Mouse (Mus musculus): Measurements from ENCODE around the gene Lrrc74a.
A peak's percentile ranks its signal among the peaks of the same experiment; 100 is the strongest.

Lrrc74a gene

DNA sequence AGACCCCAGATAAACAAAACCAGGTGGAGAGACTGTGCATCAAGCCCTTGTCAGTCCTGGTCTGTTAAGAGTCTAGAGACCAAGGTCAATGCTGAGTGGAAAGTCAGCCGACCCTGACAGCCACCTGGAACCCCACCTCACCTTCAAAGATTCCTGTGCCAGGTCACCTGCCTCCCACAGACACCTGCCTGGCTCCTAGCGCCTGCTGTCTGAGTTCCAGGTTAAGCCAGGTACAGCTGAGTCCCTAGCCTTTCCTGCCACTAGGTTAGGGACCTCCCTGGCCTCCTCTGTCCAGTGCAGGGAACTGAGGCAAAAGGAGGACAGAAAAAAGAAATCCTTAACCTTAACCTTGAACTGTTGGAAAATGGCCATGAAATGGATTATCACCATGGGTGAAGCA lies 70.7 kb downstream of the Lrrc74a start:
- DNase-seq, result no peak

DNA sequence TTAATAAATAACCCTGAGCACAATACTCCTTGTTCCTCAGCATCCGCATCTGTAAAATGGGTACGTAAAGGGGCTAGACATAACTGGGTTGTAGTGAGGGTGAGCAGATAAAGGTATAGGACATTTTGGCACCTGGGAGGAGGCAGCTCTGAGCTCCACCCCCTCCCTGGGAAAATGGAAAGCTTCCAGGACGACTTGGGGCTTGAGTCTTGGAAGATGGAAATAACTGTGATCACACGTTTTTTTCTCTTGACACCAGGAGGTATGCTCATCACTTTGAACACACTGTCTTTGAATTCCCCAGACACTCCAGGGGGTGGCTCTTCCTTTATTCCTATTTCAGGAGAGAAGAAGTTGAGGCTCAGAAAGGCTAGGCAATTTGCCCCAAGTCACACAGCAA lies 71.1 kb downstream of the Lrrc74a start:
- DNase-seq, result no peak

DNA sequence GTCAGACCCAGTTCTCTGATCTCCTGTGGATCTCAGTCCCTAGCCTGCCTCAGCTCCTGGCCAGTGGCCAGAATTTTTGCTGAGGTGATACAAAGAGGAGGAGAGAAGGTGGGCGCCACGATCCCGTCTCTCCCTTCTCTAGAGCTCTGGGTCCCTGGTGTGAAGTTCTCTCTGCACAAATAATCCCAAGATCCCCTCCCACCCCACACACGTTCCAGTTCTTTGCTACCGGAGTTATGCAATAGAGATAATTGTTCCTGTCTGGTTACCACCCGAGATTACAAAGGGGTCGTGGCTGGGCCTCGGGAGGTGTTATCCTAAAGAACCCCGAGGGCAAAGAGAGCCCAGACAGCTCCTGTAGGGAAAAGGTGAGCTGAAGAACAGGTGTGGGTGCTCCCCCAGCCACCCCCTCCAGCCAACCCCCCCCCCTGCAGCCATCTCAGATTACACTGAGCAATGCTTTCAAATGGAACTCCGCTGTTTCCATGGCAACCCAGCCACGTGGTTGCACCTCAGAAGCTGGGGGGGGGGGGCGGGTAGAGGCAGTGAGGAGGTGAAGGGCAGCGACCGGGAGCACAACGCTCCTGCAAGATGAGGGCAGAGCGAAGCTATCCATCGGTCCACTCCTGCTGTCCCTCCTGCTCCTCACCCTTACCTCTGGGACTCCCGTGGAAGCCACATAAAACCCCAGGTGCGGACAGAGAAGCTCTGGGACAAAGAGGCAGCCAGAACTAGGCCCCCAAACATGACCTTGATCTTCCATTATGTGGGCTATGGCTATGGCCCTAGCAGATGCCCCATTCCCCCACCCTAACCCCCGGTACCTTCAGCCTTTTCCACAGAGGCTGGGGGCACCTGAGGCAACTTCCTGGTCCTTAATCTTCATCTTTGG lies 72.1 kb downstream of the Lrrc74a start:
- DNase-seq, result peak in 1 of 2 experiments; percentile 23

DNA sequence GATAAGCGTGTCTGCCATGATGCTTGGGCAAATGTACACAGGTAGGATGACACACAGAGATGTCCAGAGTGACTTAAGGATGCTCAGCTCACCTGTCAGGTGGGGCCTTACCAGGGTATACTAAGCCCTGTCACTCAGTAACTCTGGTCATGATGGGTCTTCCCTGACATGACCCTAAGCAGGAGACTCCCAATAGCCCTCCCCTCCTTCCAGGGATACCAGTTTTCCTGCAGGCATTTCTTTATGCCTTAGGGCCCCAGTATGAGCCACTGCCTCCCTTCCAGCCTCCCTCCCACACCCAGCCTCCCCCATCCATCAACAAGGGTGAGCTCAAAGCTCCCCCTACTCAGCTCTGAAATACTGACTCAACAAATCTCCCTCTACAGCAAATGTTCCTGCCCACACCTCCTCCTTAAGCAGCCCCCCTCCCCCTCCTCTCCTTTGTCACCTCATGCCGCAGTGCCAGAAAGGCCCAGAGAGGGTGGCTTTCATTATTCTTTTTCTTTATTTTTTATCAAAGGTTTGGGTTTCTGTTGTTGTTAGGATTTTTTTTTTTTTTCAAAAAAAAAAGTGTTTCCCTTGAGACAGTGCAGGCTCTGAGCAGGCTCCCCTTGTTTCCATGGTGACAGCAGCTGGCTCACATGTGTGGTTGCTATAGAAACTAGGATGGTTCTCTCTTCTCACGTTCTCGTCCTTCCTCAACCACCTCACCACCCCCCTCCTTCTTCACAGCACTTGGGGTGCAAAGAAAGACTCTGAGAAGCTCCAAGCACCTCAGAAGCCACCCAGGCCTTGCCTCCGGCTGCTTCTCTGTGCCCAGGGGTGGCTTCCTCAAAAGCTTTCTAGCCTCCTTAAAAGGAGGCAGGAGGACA lies 73.0 kb downstream of the Lrrc74a start:
- peak in 1 of 2 experiments; percentile 79 for DNase-seq

DNA sequence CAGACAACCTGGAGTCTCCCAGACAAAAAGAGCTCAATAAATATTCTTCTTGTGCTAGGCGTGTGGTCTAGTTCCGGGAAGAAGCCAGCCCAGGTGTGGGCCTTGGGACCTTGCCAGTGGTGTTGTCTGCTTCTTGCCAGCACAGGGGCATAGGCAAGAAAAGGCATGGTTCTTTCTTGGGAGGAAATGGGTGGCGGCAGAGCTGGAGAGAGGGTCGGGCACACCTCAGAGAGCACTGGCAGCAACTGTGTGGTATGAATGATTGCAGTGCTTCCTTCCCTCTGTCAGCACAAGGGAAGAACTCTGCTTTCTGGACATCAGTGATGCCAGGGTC lies 73.6 kb downstream of the Lrrc74a start:
- DNase-seq, result peak in 1 of 2 experiments; percentile 69

DNA sequence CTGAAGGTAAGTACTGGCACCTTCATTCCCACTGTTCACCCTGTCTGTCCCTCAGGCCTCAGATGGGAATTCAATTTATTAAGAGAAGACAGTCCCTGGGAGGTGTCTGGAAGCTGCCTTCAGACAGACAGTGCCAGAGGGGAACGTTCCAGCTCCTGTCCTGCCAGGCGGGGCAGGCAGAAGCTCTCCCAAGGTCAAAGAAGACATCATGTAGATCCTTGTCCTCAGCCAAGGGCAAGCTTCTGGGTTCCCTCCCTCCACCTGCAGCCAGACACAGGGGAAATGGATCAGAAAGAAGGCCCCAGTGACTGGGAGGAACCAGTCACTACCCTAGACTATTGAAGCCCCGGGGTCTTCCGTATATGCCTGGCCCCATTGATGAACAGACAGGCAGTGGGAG lies 74.7 kb downstream of the Lrrc74a start:
- DNase-seq, result no peak

DNA sequence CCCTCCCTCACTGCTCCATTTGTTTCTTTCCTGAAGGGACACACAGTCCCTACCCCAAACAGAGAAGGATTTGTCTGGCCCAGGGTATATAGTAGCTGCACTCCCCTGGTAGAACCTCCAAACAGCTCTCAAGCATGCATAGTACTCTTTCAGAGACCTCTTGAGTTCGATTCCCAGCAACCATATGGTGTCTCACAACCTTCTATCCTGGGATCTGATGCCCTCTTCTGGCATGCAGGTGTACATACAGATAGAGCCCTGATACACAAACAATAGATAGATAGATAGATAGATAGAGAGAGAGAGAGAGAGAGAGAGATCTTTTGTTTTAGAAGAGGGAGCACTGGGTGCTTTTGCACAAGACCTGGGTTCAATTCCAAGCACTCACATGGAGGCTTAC lies 75.9 kb downstream of the Lrrc74a start:
- DNase-seq, result no peak

DNA sequence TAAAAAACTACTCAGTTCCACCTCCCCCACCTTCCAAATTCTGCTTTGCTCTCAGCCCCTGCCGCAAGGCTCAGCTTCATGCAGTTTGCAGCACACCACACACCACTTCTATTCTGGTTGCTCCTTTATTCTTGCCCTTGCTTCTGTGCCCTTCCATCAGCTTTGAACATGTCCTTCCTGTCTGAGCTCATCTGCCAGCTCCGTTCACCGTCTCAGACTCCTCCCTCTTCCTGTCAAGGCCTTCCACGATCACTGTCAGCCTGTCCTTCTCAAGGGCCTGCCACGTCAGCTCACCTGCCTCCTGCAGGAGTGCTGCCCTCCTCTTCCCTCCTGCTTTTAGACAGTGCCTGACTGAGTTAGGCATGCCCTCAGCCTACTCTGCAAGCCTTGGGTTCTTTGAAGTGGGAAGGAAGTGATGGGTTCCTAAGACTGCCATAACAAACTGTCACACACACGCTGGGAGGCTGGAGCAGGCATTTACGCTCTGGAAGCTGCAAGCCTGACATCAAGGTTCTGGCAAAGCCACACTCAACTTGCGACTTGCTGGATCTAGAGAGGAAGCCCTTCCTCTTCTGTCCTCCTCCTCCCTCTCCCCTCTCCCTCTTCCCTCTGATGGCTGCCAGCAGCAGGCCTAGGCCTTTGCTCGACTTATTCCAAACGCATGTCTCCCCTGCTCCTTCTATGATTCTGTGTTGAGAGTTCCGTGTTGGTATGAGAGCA lies 76.7 kb downstream of the Lrrc74a start:
- peak; percentile 83 to 94 for DNase-seq

DNA sequence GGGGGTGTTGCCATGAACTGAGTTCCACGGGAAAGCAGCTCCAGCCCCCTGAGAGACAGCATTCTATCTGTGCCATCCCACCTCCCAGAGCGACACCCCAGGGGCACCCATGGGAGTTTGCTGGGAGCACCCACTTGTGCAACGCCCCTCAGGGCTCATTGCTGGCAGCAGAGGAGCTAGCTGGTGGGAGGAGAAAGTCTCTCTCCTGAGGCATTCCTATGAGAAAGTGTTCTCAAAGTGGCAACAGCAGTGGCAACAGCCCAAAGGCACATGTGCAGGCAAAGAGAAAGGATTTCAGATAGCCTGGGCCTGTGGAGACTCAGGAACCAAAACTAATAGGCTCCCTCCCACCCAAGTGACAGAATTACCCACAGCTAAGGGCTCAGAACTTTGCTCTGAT lies 78.6 kb downstream of the Lrrc74a start:
- no peak for DNase-seq

Measured in thymus, adult 18-20 months (tissue).